Mouse (Mus musculus) MEL (cell line): ENCODE results near the gene Lig3. TPM values are rescaled to one million over a fixed set of nuclear protein-coding genes. Genes with fewer than 3 reads are reported as not detected.
A peak's percentile ranks its signal among the peaks of the same experiment; 100 is the strongest.

Experiments
- DNase-seq: peaks from one replicate; pipeline ENCODE4 v3.0.0; 2011; ENCODE audit warnings: low read depth, low spot score
- H3K27ac ChIP-seq: 2 replicates; pipeline ENCODE4 v1.5.1; 2012; ENCODE audit warnings: low read depth, mild to moderate bottlenecking, control low read depth, low read length, moderate library complexity; ENCODE audit not compliant: control insufficient read depth
- H3K27me3 ChIP-seq, 2 experiments: fragments of 150-350 bp in 1 of 2; sonication (generic) in 1 of 2; 2 replicates each; pipeline ENCODE4 v1.6.1; 2012; ENCODE audit warnings: low read length in 2 of 2, mild to moderate bottlenecking in 2 of 2, improper control_type of control experiment in 1 of 2, moderate library complexity in 1 of 2; ENCODE audit not compliant: insufficient read depth in 2 of 2, control insufficient read depth in 1 of 2
- H3K36me3 ChIP-seq, 2 experiments: 2 replicates each; pipeline ENCODE4 v1.6.1; 2012 to 2014; ENCODE audit warnings: low read length in 2 of 2, improper control_type of control experiment in 1 of 2, inconsistent platforms in 1 of 2, mild to moderate bottlenecking in 1 of 2; ENCODE audit not compliant: insufficient read depth in 2 of 2, control insufficient read depth in 1 of 2
- H3K4me1 ChIP-seq, 2 experiments: fragments of 150-350 bp in 1 of 2; sonication (generic) in 1 of 2; 2 replicates each; pipeline ENCODE4 v1.6.1; 2012; ENCODE audit warnings: low read length in 2 of 2, improper control_type of control experiment in 1 of 2, mild to moderate bottlenecking in 1 of 2; ENCODE audit not compliant: insufficient read depth in 2 of 2, control insufficient read depth in 1 of 2
- H3K4me3 ChIP-seq, 2 experiments: fragments of 150-350 bp in 1 of 2; sonication (generic) in 1 of 2; 2 replicates each; pipeline ENCODE4 v1.5.1; 2012; ENCODE audit warnings: low read depth in 2 of 2, low read length in 2 of 2, mild to moderate bottlenecking in 2 of 2, moderate library complexity in 2 of 2, control low read depth in 1 of 2, improper control_type of control experiment in 1 of 2; ENCODE audit not compliant: control insufficient read depth in 1 of 2, insufficient read depth in 1 of 2
- H3K79me2 ChIP-seq: 2 replicates; pipeline ENCODE4 v1.6.1; 2012; ENCODE audit warnings: mild to moderate bottlenecking, low read length, moderate library complexity; ENCODE audit not compliant: control insufficient read depth, poor library complexity, insufficient read depth
- H3K9ac ChIP-seq: 2 replicates; pipeline ENCODE4 v1.6.1; 2012; ENCODE audit warnings: low read depth, mild to moderate bottlenecking, control low read depth, low read length, moderate library complexity; ENCODE audit not compliant: control insufficient read depth, poor library complexity, severe bottlenecking
- H3K9me3 ChIP-seq: fragments of 150-350 bp; sonication (generic); replicated peaks from 2 replicates; pipeline ENCODE4 v1.6.1; 2012; ENCODE audit warnings: mild to moderate bottlenecking, low read length, improper control_type of control experiment, moderate library complexity; ENCODE audit not compliant: insufficient read depth
- CTCF ChIP-seq, 3 experiments: IDR thresholded peaks in 2 of 3; conservative IDR thresholded peaks in 1 of 3; 2 replicates each; pipeline ENCODE4 v1.5.1; 2011 to 2012; ENCODE audit warnings: low read length in 3 of 3, low read depth in 2 of 3, mild to moderate bottlenecking in 2 of 3, improper control_type of control experiment in 1 of 3, inconsistent platforms in 1 of 3, mixed read lengths in 1 of 3, moderate library complexity in 1 of 3; ENCODE audit not compliant: control insufficient read depth in 1 of 3, insufficient read depth in 1 of 3, poor library complexity in 1 of 3, severe bottlenecking in 1 of 3
- GABPA ChIP-seq: IDR thresholded peaks from 2 replicates; pipeline ENCODE4 v1.6.1; 2012; ENCODE audit warnings: low read depth, mild to moderate bottlenecking, inconsistent platforms, low read length, improper control_type of control experiment, moderate library complexity
- MAFK ChIP-seq: IDR thresholded peaks from 2 replicates; pipeline ENCODE4 v1.6.1; 2011; ENCODE audit warnings: low read depth, mild to moderate bottlenecking, low read length, improper control_type of control experiment, borderline replicate concordance
- MXI1 ChIP-seq: IDR thresholded peaks from 2 replicates; pipeline ENCODE4 v1.6.1; 2011; ENCODE audit warnings: mild to moderate bottlenecking, low read depth, low read length, improper control_type of control experiment
- MYC ChIP-seq: IDR thresholded peaks from 2 replicates; pipeline ENCODE4 v1.6.1; 2011; ENCODE audit warnings: low read depth, mild to moderate bottlenecking, low read length, improper control_type of control experiment, moderate library complexity
- NRF1 ChIP-seq: IDR thresholded peaks from 2 replicates; pipeline ENCODE4 v1.6.1; 2014; ENCODE audit warnings: low read depth, mild to moderate bottlenecking, inconsistent platforms, low read length, improper control_type of control experiment, moderate library complexity; ENCODE audit not compliant: poor library complexity, insufficient read depth, severe bottlenecking
- POLR2A ChIP-seq, 2 experiments: IDR thresholded peaks; 2 replicates each; pipeline ENCODE4 v1.6.1; 2011 to 2012; ENCODE audit warnings: low read length in 2 of 2, mild to moderate bottlenecking in 2 of 2, control low read depth in 1 of 2, improper control_type of control experiment in 1 of 2, low read depth in 1 of 2, moderate library complexity in 1 of 2; ENCODE audit not compliant: control insufficient read depth in 1 of 2, insufficient read depth in 1 of 2, poor library complexity in 1 of 2
- RAD21 ChIP-seq: IDR thresholded peaks from 2 replicates; pipeline ENCODE4 v1.6.1; 2011; ENCODE audit warnings: mild to moderate bottlenecking, low read depth, low read length, improper control_type of control experiment
- RCOR1 ChIP-seq: IDR thresholded peaks from 2 replicates; pipeline ENCODE4 v1.6.1; 2012; ENCODE audit warnings: low read depth, mild to moderate bottlenecking, inconsistent platforms, low read length, improper control_type of control experiment
- SIN3A ChIP-seq: IDR thresholded peaks from 2 replicates; pipeline ENCODE4 v1.6.1; 2012; ENCODE audit warnings: low read length, improper control_type of control experiment, inconsistent platforms
- SMC3 ChIP-seq: IDR thresholded peaks from 2 replicates; pipeline ENCODE4 v1.6.1; 2011; ENCODE audit warnings: low read depth, low read length, improper control_type of control experiment
- TBP ChIP-seq: IDR thresholded peaks from 2 replicates; pipeline ENCODE4 v1.8.0; 2011; ENCODE audit warnings: low read depth, low read length, improper control_type of control experiment
- UBTF ChIP-seq: IDR thresholded peaks from 2 replicates; pipeline ENCODE4 v1.6.1; 2012; ENCODE audit warnings: low read depth, mild to moderate bottlenecking, inconsistent platforms, low read length, improper control_type of control experiment, moderate library complexity, borderline replicate concordance; ENCODE audit not compliant: insufficient read depth
- USF1 ChIP-seq: IDR thresholded peaks from 2 replicates; pipeline ENCODE4 v1.6.1; 2014; ENCODE audit warnings: low read depth, mild to moderate bottlenecking, inconsistent platforms, low read length, improper control_type of control experiment, moderate library complexity
- ZMIZ1 ChIP-seq: IDR thresholded peaks from 2 replicates; pipeline ENCODE4 v1.6.1; 2012; ENCODE audit warnings: low read depth, mild to moderate bottlenecking, inconsistent platforms, low read length, improper control_type of control experiment, moderate library complexity
- ZNF384 ChIP-seq: IDR thresholded peaks from 2 replicates; pipeline ENCODE4 v1.6.1; 2012; ENCODE audit warnings: low read depth, mild to moderate bottlenecking, inconsistent platforms, low read length, improper control_type of control experiment
- polyA plus RNA-seq, 2 experiments: library from polyadenylated mRNA; stranded (reverse) in 1 of 2; unstranded in 1 of 2; fragments of >175 nt in 1 of 2; fragments of >200 nt in 1 of 2; gene quantifications; 2 replicates each; pipeline versions ENCODE4 v1.2.1 to v1.2.4; 2012; ENCODE audit warnings: low replicate concordance in 2 of 2, low read depth in 1 of 2; ENCODE audit not compliant: insufficient read length in 2 of 2, insufficient read depth in 1 of 2, missing spikeins in 1 of 2
- total RNA-seq: library from RNA; depleted of rRNA; stranded (reverse); fragments of 300-350 nt; gene quantifications from 2 replicates; pipeline ENCODE4 v1.2.3, GENCODE M21; 2012

Gene Lig3
- total and polyA plus RNA-seq, 3 experiments: 48.5 to 89.2 TPM; not detected in 1

- Histone ChIP-seq H3K9me3 (no peaks in the 10 kb centered on the region), H3K27ac (no peak overlapping the region), H3K4me1 (peaks cover 0 to 13% of the 10 kb centered on the region in 2 experiments; a peak in 2 of 4 replicates), H3K4me3 (no peak overlapping the region)
- DNase-seq: no peak
- TF ChIP-seq UBTF (no peak), MAFK (peak; percentile 85), MXI1 (no peak), POLR2A (IDR thresholded peaks at IDR 0.05; ENCODE audit: control insufficient read depth in 1 of 2, insufficient read depth in 1 of 2, low read depth in 1 of 2, low read length in 2 of 2, poor library complexity in 1 of 2) (no peak), ZNF384 (peak; percentile 48; the same call in 1 of the 2 replicates)
- TF ChIP-seq, all 39 proteins: peak for 2
- peaks cover 0 to 7% of the 10 kb centered on the region in 2 experiments; a peak in 2 of 4 replicates for H3K36me3 ChIP-seq
- no peak overlapping the region for H3K9ac ChIP-seq
- no peaks in the 10 kb centered on the region for H3K79me2 ChIP-seq
- H3K27me3 ChIP-seq: no peaks in the 10 kb centered on the region
These were observed 25.0 kb upstream of the Lig3 start for GRCm38 (mm10) chr11:82755919-82756318.

- H3K4me3 ChIP-seq: no peak overlapping the region; a peak in 1 of 4 replicates
- peak; percentile 22; the same call in 1 of the 2 replicates for TF ChIP-seq SIN3A
- peak; percentile 42; the same call in 1 of the 2 replicates for TF ChIP-seq TBP
- TF ChIP-seq MYC: peak; percentile 96
- no peak for TF ChIP-seq RCOR1
- TF ChIP-seq ZNF384: 0 out of 2 replicates have a peak, but pooled peaks have one; percentile 33
- no peak for TF ChIP-seq NRF1
- TF ChIP-seq RAD21: peak; percentile 40
- 0 out of 2 replicates have a peak, but pooled peaks have one; percentile 17 for TF ChIP-seq USF1
- TF ChIP-seq GABPA: no peak
- peak; percentile 36 to 72 (median 46); a peak in 5 of 6 replicates for TF ChIP-seq CTCF (IDR thresholded peaks at IDR 0.05 in 2 of 3, conservative IDR thresholded peaks at IDR 0.05 in 1 of 3; ENCODE audit: control insufficient read depth in 1 of 3, insufficient read depth in 1 of 3, low read depth in 2 of 3, low read length in 3 of 3, poor library complexity in 1 of 3, severe bottlenecking in 1 of 3)
- peak; percentile 58 for TF ChIP-seq SMC3
- TF ChIP-seq ZMIZ1: no peak
- no peaks in the 10 kb centered on the region for H3K9me3 ChIP-seq
- peaks cover 23% of the 10 kb centered on the region for H3K79me2 ChIP-seq
- peaks cover 5 to 15% of the 10 kb centered on the region in 2 experiments for H3K4me1 ChIP-seq
- H3K36me3 ChIP-seq: peaks cover 0 to 22% of the 10 kb centered on the region in 2 experiments; a peak in 2 of 4 replicates
- peak overlapping the region; percentile 77; the same call in 1 of the 2 replicates for H3K9ac ChIP-seq
- no peak overlapping the region for H3K27ac ChIP-seq
- peak; percentile 52 for DNase-seq
- no peaks in the 10 kb centered on the region for H3K27me3 ChIP-seq
These were observed 18.6 kb upstream of the Lig3 start for GRCm38 (mm10) chr11:82762286-82762829.
